18 mouse cellular contexts compared by ENCODE assay signal in genomic region chr5:147274174-147275141, GRCm38 (mm10). TPM values are rescaled to one million over a fixed set of nuclear protein-coding genes. Genes with fewer than 3 reads are reported as not detected.
A peak's percentile ranks its signal among the peaks of the same experiment; 100 is the strongest.
DNase-seq lines count a peak whose midpoint lies in the region; ATAC-seq and TF ChIP-seq lines count a peak whose summit lies in the region.
"Had no signal": no experiment of that assay in that cellular context is flagged by ENCODE, and none has a peak within 500 bp of the region (broad histone marks: within the 10 kb centered on the region; RNA-seq: fewer than 3 reads in every experiment).

No protein-coding gene starts in this region.

- H3K36me3 ChIP-seq in megakaryocyte, embryonic 14.5 days (replicated peaks; ENCODE audit: low read length): no peaks in the 10 kb centered on the region
- no peaks in the 10 kb centered on the region for H3K36me3 ChIP-seq in intestine, postnatal 0 days (ENCODE audit: control insufficient read depth, insufficient read depth)
- no peaks in the 10 kb centered on the region for H3K36me3 ChIP-seq in stomach, embryonic 14.5 days (ENCODE audit: control insufficient read depth, insufficient read depth, low read length)
- H3K36me3 ChIP-seq: limb, embryonic 12.5 days; midbrain, embryonic 12.5 days had no signal

- DNase-seq in cerebellum, postnatal 10 days: peak; percentile 13 to 27
- no peak for DNase-seq in cerebellum, adult 2 months
- no peak for DNase-seq in cerebellum, postnatal 25 days
- DNase-seq in urinary bladder, postnatal 25 days (ENCODE audit: low spot score): no peak
- DNase-seq: heart, postnatal 4 days; kidney, adult 8-10 months; lung, adult 2 months; right cerebral cortex, postnatal 14 days had no signal

- no peak for ATAC-seq in megakaryocyte, adult 5-6 weeks (ENCODE audit: poor library complexity, severe bottlenecking)
- ATAC-seq in intestine, postnatal 0 days: no peak
- no peak for ATAC-seq in stomach, embryonic 14.5 days (ENCODE audit: insufficient number of reproducible peaks, insufficient read depth, low FRiP score, low read depth)

- no peak overlapping the region for H3K27ac ChIP-seq in cerebellum, adult 2 months (ENCODE audit: insufficient read depth, low read length)
- no peak overlapping the region for H3K27ac ChIP-seq in intestine, postnatal 0 days (ENCODE audit: low read depth, low read length)
- no peak overlapping the region for H3K27ac ChIP-seq in stomach, embryonic 14.5 days (ENCODE audit: low read length)
- H3K27ac ChIP-seq: limb, embryonic 12.5 days; midbrain, embryonic 12.5 days had no signal

- TF ChIP-seq CTCF in cerebellum, adult 2 months (IDR thresholded peaks at IDR 0.05; ENCODE audit: borderline replicate concordance, insufficient read depth, low read depth, low read length): no peak
- TF ChIP-seq CTCF in intestine, postnatal 0 days (IDR thresholded peaks at IDR 0.05; ENCODE audit: low read depth): no peak

- no peak for TF ChIP-seq POLR2A in cerebellum, adult 2 months (IDR thresholded peaks at IDR 0.05; ENCODE audit: borderline replicate concordance, insufficient read depth, low read length)

- H3K4me3 ChIP-seq in cerebellum, adult 2 months (replicated peaks; ENCODE audit: insufficient read depth, low read depth, low read length): no peak overlapping the region
- H3K4me3 ChIP-seq in megakaryocyte, embryonic 14.5 days (replicated peaks): peak overlapping the region; percentile 50
- 0 out of 2 replicates have a peak overlapping the region, but pooled peaks have one; percentile 0 for H3K4me3 ChIP-seq in intestine, postnatal 0 days (ENCODE audit: low read depth, low read length)
- H3K4me3 ChIP-seq in stomach, embryonic 14.5 days (ENCODE audit: low read depth, low read length): peak overlapping the region; percentile 13
- H3K4me3 ChIP-seq: limb, embryonic 12.5 days; midbrain, embryonic 12.5 days had no signal

- H3K4me2 ChIP-seq in intestine, postnatal 0 days (replicated peaks; ENCODE audit: low read depth): peak overlapping the region; percentile 50
- H3K4me2 ChIP-seq in stomach, embryonic 14.5 days (replicated peaks; ENCODE audit: low read depth, low read length): peak overlapping the region; percentile 22; the same call in 1 of the 2 replicates
- H3K4me2 ChIP-seq: limb, embryonic 12.5 days; midbrain, embryonic 12.5 days had no signal

- peaks cover 10% of the 10 kb centered on the region for H3K27me3 ChIP-seq in cerebellum, adult 2 months (ENCODE audit: control insufficient read depth, insufficient read depth, low read length)
- H3K27me3 ChIP-seq in megakaryocyte, embryonic 14.5 days (replicated peaks): peaks cover 97% of the 10 kb centered on the region
- peaks cover 86% of the 10 kb centered on the region for H3K27me3 ChIP-seq in intestine, postnatal 0 days (replicated peaks; ENCODE audit: control insufficient read depth, insufficient read depth, low read length)
- peaks cover 71% of the 10 kb centered on the region for H3K27me3 ChIP-seq in stomach, embryonic 14.5 days (ENCODE audit: control insufficient read depth, insufficient read depth, low read length)

- H3K4me1 ChIP-seq in cerebellum, adult 2 months (ENCODE audit: control insufficient read depth, insufficient read depth, low read length): no peaks in the 10 kb centered on the region
- H3K4me1 ChIP-seq in megakaryocyte, embryonic 14.5 days: peaks cover 32% of the 10 kb centered on the region
- H3K4me1 ChIP-seq in intestine, postnatal 0 days (replicated peaks; ENCODE audit: control insufficient read depth, insufficient read depth, low read length): no peaks in the 10 kb centered on the region
- no peaks in the 10 kb centered on the region for H3K4me1 ChIP-seq in stomach, embryonic 14.5 days (ENCODE audit: control insufficient read depth, insufficient read depth, low read length)

- H3K9me3 ChIP-seq in megakaryocyte, embryonic 14.5 days: peaks cover 4% of the 10 kb centered on the region; the same call in 1 of the 2 replicates
- no peaks in the 10 kb centered on the region for H3K9me3 ChIP-seq in intestine, postnatal 0 days (ENCODE audit: control insufficient read depth)
- no peaks in the 10 kb centered on the region for H3K9me3 ChIP-seq in stomach, embryonic 14.5 days (ENCODE audit: control insufficient read depth, low read depth, low read length)
- H3K9me3 ChIP-seq: limb, embryonic 12.5 days; midbrain, embryonic 12.5 days had no signal

- no peak overlapping the region for H3K9ac ChIP-seq in intestine, postnatal 0 days (ENCODE audit: low read depth, low read length)
- H3K9ac ChIP-seq in stomach, embryonic 14.5 days (replicated peaks; ENCODE audit: low read depth, low read length): no peak overlapping the region
- H3K9ac ChIP-seq: limb, embryonic 12.5 days; midbrain, embryonic 12.5 days had no signal

- WGBS in cerebellum, adult 2 months: 2% methylated on average over 48 of the region's 48 CpGs
- 6% methylated on average over 48 of the region's 48 CpGs for WGBS in intestine, postnatal 0 days
- WGBS in stomach, embryonic 14.5 days: 1% methylated on average over 48 of the region's 48 CpGs

RNA-seq across cellular contexts. Expression of gene Pdx1, which starts 4.7 kb away (rescaled TPM):
- not detected in 2 replicates for polyA plus RNA-seq in cerebellum, adult 2 months (2012; rRNA removed)
- polyA plus RNA-seq in megakaryocyte, embryonic 14.5 days (2012; ENCODE audit: insufficient read depth, low replicate concordance): not detected in 2 replicates
- not detected in 2 replicates for total RNA-seq in megakaryocyte, adult 5-6 weeks (2015)
- total RNA-seq in megakaryocyte, adult 5-6 weeks (2017): not detected in 2 replicates
- 6.7 and 9.2 TPM in 2 replicates for polyA plus RNA-seq in intestine, postnatal 0 days (2015; fragmentation: Nextera tagmentation; extraction: Ambion mirVana)
- polyA plus RNA-seq in stomach, embryonic 14.5 days (2014; fragmentation: Nextera tagmentation; extraction: Ambion mirVana): 3.4 and 5.2 TPM in 2 replicates
- total RNA-seq: gastrocnemius, adult 18-20 months; heart, postnatal 4 days; layer of hippocampus, adult 8-10 months had no signal
- polyA plus RNA-seq: limb, embryonic 12.5 days; lung, adult 2 months; midbrain, embryonic 12.5 days; neural tube, embryonic 14.5 days had no signal

RNA-seq across cellular contexts. Expression of gene Cdx2, which starts 32.6 kb away (rescaled TPM):
- polyA plus RNA-seq in cerebellum, adult 2 months (2012; rRNA removed): not detected in 2 replicates
- not detected in 2 replicates for polyA plus RNA-seq in megakaryocyte, embryonic 14.5 days (2012; ENCODE audit: insufficient read depth, low replicate concordance)
- total RNA-seq in megakaryocyte, adult 5-6 weeks (2015): not detected in 2 replicates
- total RNA-seq in megakaryocyte, adult 5-6 weeks (2017): not detected in 2 replicates
- 35.0 and 38.9 TPM in 2 replicates for polyA plus RNA-seq in intestine, postnatal 0 days (2015; fragmentation: Nextera tagmentation; extraction: Ambion mirVana)
- 1.1 and 1.3 TPM in 2 replicates for polyA plus RNA-seq in stomach, embryonic 14.5 days (2014; fragmentation: Nextera tagmentation; extraction: Ambion mirVana)
- total RNA-seq: adrenal gland, postnatal 4 days; gastrocnemius, adult 18-20 months; heart, postnatal 4 days; layer of hippocampus, adult 8-10 months had no signal
- polyA plus RNA-seq: limb, embryonic 12.5 days; lung, adult 2 months; midbrain, embryonic 12.5 days; neural tube, embryonic 14.5 days had no signal

RNA-seq across cellular contexts. Expression of gene Urad, which starts 47.8 kb away (rescaled TPM):
- polyA plus RNA-seq in cerebellum, adult 2 months (2012; rRNA removed): not detected in 2 replicates
- polyA plus RNA-seq in megakaryocyte, embryonic 14.5 days (2012; ENCODE audit: insufficient read depth, low replicate concordance): not detected in 2 replicates
- total RNA-seq in megakaryocyte, adult 5-6 weeks (2015): not detected in 2 replicates
- total RNA-seq in megakaryocyte, adult 5-6 weeks (2017): not detected in 2 replicates
- 0.95 and 1.1 TPM in 2 replicates for polyA plus RNA-seq in intestine, postnatal 0 days (2015; fragmentation: Nextera tagmentation; extraction: Ambion mirVana)
- polyA plus RNA-seq in stomach, embryonic 14.5 days (2014; fragmentation: Nextera tagmentation; extraction: Ambion mirVana): not detected in 2 replicates
- total RNA-seq: gastrocnemius, adult 18-20 months; heart, postnatal 4 days; layer of hippocampus, adult 8-10 months had no signal
- polyA plus RNA-seq: limb, embryonic 12.5 days; lung, adult 2 months; midbrain, embryonic 12.5 days; neural tube, embryonic 14.5 days had no signal

Comparison
In these comparisons a context has a peak if more than half of its experiments do, and no peak if none do; other contexts are left out.
1. DNase-seq: peak in cerebellum, postnatal 10 days (2 of 2); none in cerebellum, adult 2 months (0 of 2), cerebellum, postnatal 25 days (0 of 2) and urinary bladder, postnatal 25 days (single experiment).
2. RNA of gene Cdx2, which starts 32.6 kb away (polyA plus RNA-seq): 35.0 to 38.9 TPM in intestine, postnatal 0 days; 1.1 to 1.3 TPM in stomach, embryonic 14.5 days, not detected in cerebellum, adult 2 months and not detected in megakaryocyte, embryonic 14.5 days; every median in the first group is over 10 times any median in the second.